Comparison of ENCODE assay signal across 9 mouse cellular contexts in the genomic region with DNA sequence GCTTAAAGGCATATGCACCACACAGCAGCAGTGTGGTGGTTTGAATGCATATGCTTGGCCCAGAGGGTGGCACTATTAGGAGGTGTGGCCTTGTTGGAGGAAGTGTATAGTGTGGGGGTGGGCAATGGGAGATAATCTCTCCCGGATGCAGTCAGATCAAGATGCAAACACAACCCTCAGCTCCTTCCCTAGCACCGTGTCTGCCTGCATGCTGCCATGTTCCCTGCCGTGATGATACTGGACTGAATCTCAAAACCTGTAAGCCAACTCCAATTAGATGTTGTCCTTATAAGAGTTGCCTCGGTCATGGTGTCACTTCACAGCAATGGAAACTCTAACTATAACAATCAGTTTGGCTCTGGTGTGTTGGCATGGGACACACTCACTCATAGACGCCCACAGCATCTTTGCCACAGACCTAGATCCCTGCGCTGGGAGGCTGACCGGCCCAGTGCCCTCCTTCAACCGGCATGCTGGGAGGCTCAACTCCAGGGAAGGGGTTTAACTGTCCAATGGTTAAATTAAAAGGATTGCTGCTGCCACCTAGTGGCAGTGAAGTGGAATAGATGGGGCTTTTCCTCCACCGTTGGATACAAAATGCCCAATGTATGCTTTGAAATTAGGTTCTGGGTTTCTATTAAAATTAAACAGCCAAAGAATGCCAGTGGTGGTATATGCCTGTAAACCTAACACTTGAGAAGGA. TPM values are rescaled to one million over a fixed set of nuclear protein-coding genes. Genes with fewer than 3 reads are reported as not detected.
DNase-seq lines count a peak whose midpoint lies in the region; ATAC-seq and TF ChIP-seq lines count a peak whose summit lies in the region.
"Had no signal": no experiment of that assay in that cellular context is flagged by ENCODE, and none has a peak within 500 bp of the region (broad histone marks: within the 10 kb centered on the region; RNA-seq: fewer than 3 reads in every experiment).

No protein-coding gene starts in this region.

- no peak for ATAC-seq in intestine, postnatal 0 days
- ATAC-seq in intestine, embryonic 15.5 days, result no peak
- no peak for ATAC-seq in liver, embryonic 15.5 days (ENCODE audit: insufficient read depth)

- H3K36me3 ChIP-seq in intestine, postnatal 0 days (ENCODE audit: control insufficient read depth, insufficient read depth), result peaks cover 5% of the 10 kb centered on the region; the same call in 1 of the 2 replicates
- H3K36me3 ChIP-seq in intestine, embryonic 15.5 days, result no peaks in the 10 kb centered on the region; the same call in 1 of the 2 replicates
- H3K36me3 ChIP-seq in liver, embryonic 15.5 days (replicated peaks), result no peaks in the 10 kb centered on the region
- H3K36me3 ChIP-seq in splenic B cell, adult 2 months (ENCODE audit: control insufficient read depth, insufficient read depth, low read length, poor library complexity, severe bottlenecking), result peaks cover 4% of the 10 kb centered on the region; the same call in 1 of the 2 replicates
- H3K36me3 ChIP-seq: lung, embryonic 15.5 days had no signal

- no peak overlapping the region for H3K4me3 ChIP-seq in intestine, postnatal 0 days (ENCODE audit: low read depth, low read length)
- H3K4me3 ChIP-seq in intestine, embryonic 15.5 days (replicated peaks), result no peak overlapping the region
- no peak overlapping the region for H3K4me3 ChIP-seq in liver, embryonic 15.5 days (replicated peaks)
- H3K4me3 ChIP-seq: lung, embryonic 15.5 days had no signal

- H3K4me1 ChIP-seq in intestine, postnatal 0 days (replicated peaks; ENCODE audit: control insufficient read depth, insufficient read depth, low read length), result no peaks in the 10 kb centered on the region
- 0 out of 2 replicates have a peak, but pooled peaks cover 4% of the 10 kb centered on the region for H3K4me1 ChIP-seq in intestine, embryonic 15.5 days (replicated peaks)
- H3K4me1 ChIP-seq in liver, embryonic 15.5 days (replicated peaks), result peaks cover 30% of the 10 kb centered on the region

- TF ChIP-seq CTCF in intestine, postnatal 0 days (IDR thresholded peaks at IDR 0.05; ENCODE audit: low read depth), result peak; percentile 77

- H3K27ac ChIP-seq in intestine, postnatal 0 days (ENCODE audit: low read depth, low read length), result no peak overlapping the region
- H3K27ac ChIP-seq in intestine, embryonic 15.5 days, result no peak overlapping the region
- no peak overlapping the region for H3K27ac ChIP-seq in liver, embryonic 15.5 days (replicated peaks)
- H3K27ac ChIP-seq: lung, embryonic 15.5 days had no signal

- no peaks in the 10 kb centered on the region for H3K27me3 ChIP-seq in intestine, postnatal 0 days (replicated peaks; ENCODE audit: control insufficient read depth, insufficient read depth, low read length)
- no peaks in the 10 kb centered on the region for H3K27me3 ChIP-seq in intestine, embryonic 15.5 days (replicated peaks)
- no peaks in the 10 kb centered on the region for H3K27me3 ChIP-seq in liver, embryonic 15.5 days
- H3K27me3 ChIP-seq in splenic B cell, adult 2 months (ENCODE audit: control insufficient read depth, insufficient read depth, low read length, poor library complexity, severe bottlenecking), result no peaks in the 10 kb centered on the region
- H3K27me3 ChIP-seq: lung, embryonic 15.5 days had no signal

- H3K9me3 ChIP-seq in intestine, postnatal 0 days (ENCODE audit: control insufficient read depth), result no peaks in the 10 kb centered on the region
- no peaks in the 10 kb centered on the region for H3K9me3 ChIP-seq in intestine, embryonic 15.5 days
- H3K9me3 ChIP-seq in liver, embryonic 15.5 days (replicated peaks), result no peaks in the 10 kb centered on the region
- H3K9me3 ChIP-seq: lung, embryonic 15.5 days had no signal

- H3K9ac ChIP-seq in intestine, postnatal 0 days (ENCODE audit: low read depth, low read length), result no peak overlapping the region
- H3K9ac ChIP-seq in intestine, embryonic 15.5 days, result no peak overlapping the region
- H3K9ac ChIP-seq in liver, embryonic 15.5 days, result no peak overlapping the region
- H3K9ac ChIP-seq: lung, embryonic 15.5 days had no signal

- H3K4me2 ChIP-seq in intestine, postnatal 0 days (replicated peaks; ENCODE audit: low read depth), result no peak overlapping the region
- no peak overlapping the region for H3K4me2 ChIP-seq in intestine, embryonic 15.5 days (replicated peaks)
- peak overlapping the region; percentile 25; the same call in 1 of the 2 replicates for H3K4me2 ChIP-seq in liver, embryonic 15.5 days
- H3K4me2 ChIP-seq: lung, embryonic 15.5 days had no signal

- peak; percentile 27 to 44 for DNase-seq in CD8-positive naive resting alpha-beta T cell, adult 2 months (ENCODE audit: low read depth in 2 of 2, low spot score in 2 of 2)
- DNase-seq in adrenal gland, postnatal 36 days, result peak; percentile 25 to 52
- peak; percentile 62 for DNase-seq in forelimb bud, embryonic 11.5 days (ENCODE audit: low read depth, low spot score)
- DNase-seq in splenic B cell, adult 2 months (ENCODE audit: low read depth, low spot score), result peak; percentile 73
- no peak for DNase-seq in urinary bladder, postnatal 4 days (ENCODE audit: low spot score in 2 of 2)

- 33% methylated on average over 9 of the region's 9 CpGs for WGBS in intestine, postnatal 0 days
- 28% methylated on average over 9 of the region's 9 CpGs for WGBS in intestine, embryonic 15.5 days
- WGBS in liver, embryonic 15.5 days (ENCODE audit: insufficient replicate concordance), result 18% methylated on average over 9 of the region's 9 CpGs

RNA-seq across cellular contexts. Expression of gene Rabac1, which starts 2.5 kb away (rescaled TPM):
- 127 and 129 TPM in 2 replicates for polyA plus RNA-seq in intestine, postnatal 0 days (2015; fragmentation: Nextera tagmentation; extraction: Ambion mirVana)
- polyA plus RNA-seq in intestine, embryonic 15.5 days (2015; fragmentation: Nextera tagmentation; extraction: Ambion mirVana), result 123 and 157 TPM in 2 replicates
- total RNA-seq in adrenal gland, postnatal 36 days (2021), result 100 to 1,000 TPM; 325 to 361 TPM
- 59.4 and 69.5 TPM in 2 replicates for polyA plus RNA-seq in liver, embryonic 15.5 days (2015; fragmentation: Nextera tagmentation; extraction: Ambion mirVana)

RNA-seq across cellular contexts. Expression of gene Atp1a3, which starts 30.7 kb away (rescaled TPM):
- 3.4 and 3.6 TPM in 2 replicates for polyA plus RNA-seq in intestine, postnatal 0 days (2015; fragmentation: Nextera tagmentation; extraction: Ambion mirVana)
- 3.8 TPM in 2 replicates for polyA plus RNA-seq in intestine, embryonic 15.5 days (2015; fragmentation: Nextera tagmentation; extraction: Ambion mirVana)
- 100 to 1,000 TPM in 1 of 2 experiments, 10 to 100 TPM in 1; 69.6 to 106 TPM for total RNA-seq in adrenal gland, postnatal 36 days (2021)
- polyA plus RNA-seq in liver, embryonic 15.5 days (2015; fragmentation: Nextera tagmentation; extraction: Ambion mirVana), result 1.3 and 1.5 TPM in 2 replicates

RNA-seq across cellular contexts. Expression of gene Gm4881, which starts 30.8 kb away (rescaled TPM):
- not detected in 2 replicates for polyA plus RNA-seq in intestine, postnatal 0 days (2015; fragmentation: Nextera tagmentation; extraction: Ambion mirVana)
- not detected in 2 replicates for polyA plus RNA-seq in intestine, embryonic 15.5 days (2015; fragmentation: Nextera tagmentation; extraction: Ambion mirVana)
- not detected for total RNA-seq in adrenal gland, postnatal 36 days (2021)
- polyA plus RNA-seq in liver, embryonic 15.5 days (2015; fragmentation: Nextera tagmentation; extraction: Ambion mirVana), result not detected in 2 replicates
- polyA plus RNA-seq: lung, embryonic 15.5 days had no signal

Comparison
In these comparisons a context has a peak if more than half of its experiments do, and no peak if none do; other contexts are left out.
1. DNase-seq: peak in CD8-positive naive resting alpha-beta T cell, adult 2 months (2 of 2), adrenal gland, postnatal 36 days (2 of 2), forelimb bud, embryonic 11.5 days (single experiment) and splenic B cell, adult 2 months (single experiment); none in urinary bladder, postnatal 4 days (0 of 2).